Mouse (Mus musculus) small intestine, adult 2 months (tissue): ENCODE measurements around the gene Usp46. TPM values are rescaled to one million over a fixed set of nuclear protein-coding genes. Genes with fewer than 3 reads are reported as not detected.

Experiments
- H3K27ac ChIP-seq: fragments of 200-500 bp; 2 replicates; pipeline ENCODE4 v1.5.1; 2012; ENCODE audit warnings: low read depth, low read length, control low read depth, inconsistent platforms; ENCODE audit not compliant: insufficient read depth
- H3K27me3 ChIP-seq: fragments of 200-500 bp; 2 replicates; pipeline ENCODE4 v1.6.1; 2012; ENCODE audit warnings: mild to moderate bottlenecking, moderate library complexity, low read length, inconsistent platforms; ENCODE audit not compliant: control insufficient read depth, insufficient read depth
- H3K36me3 ChIP-seq: fragments of 200-500 bp; 2 replicates; pipeline ENCODE4 v1.6.1; 2012; ENCODE audit warnings: mild to moderate bottlenecking, low read length, control low read depth, inconsistent platforms; ENCODE audit not compliant: control insufficient read depth, insufficient read depth
- H3K4me1 ChIP-seq: fragments of 200-500 bp; 2 replicates; pipeline ENCODE4 v1.6.1; 2012; ENCODE audit warnings: low read length, inconsistent platforms, mixed read lengths; ENCODE audit not compliant: control insufficient read depth, insufficient read depth, insufficient read length
- H3K4me3 ChIP-seq: fragments of 200-500 bp; 2 replicates; pipeline ENCODE4 v1.5.1; 2012; ENCODE audit warnings: low read depth, mild to moderate bottlenecking, control low read depth, inconsistent platforms, low read length, moderate library complexity
- CTCF ChIP-seq: fragments of 200-500 bp; IDR thresholded peaks from 2 replicates; pipeline ENCODE4 v1.5.1; 2012; ENCODE audit warnings: low read depth, mild to moderate bottlenecking, control low read depth, inconsistent platforms, low read length, moderate library complexity, mixed read lengths; ENCODE audit not compliant: insufficient replicate concordance, insufficient read length; ENCODE audit errors: extremely low read depth
- POLR2A ChIP-seq: fragments of 200-500 bp; IDR thresholded peaks from 2 replicates; pipeline ENCODE4 v1.6.1; 2012; ENCODE audit warnings: low read depth, mild to moderate bottlenecking, control low read depth, inconsistent platforms, low read length, moderate library complexity
- WGBS: fragments of 180-500 bp; shearing (Covaris S2); methylation state at CpG from one replicate; pipeline ENCODE4 v1.1.7; 2018; 5-methylcytosine and 5-hydroxymethylcytosine counted together
- polyA plus RNA-seq: library from polyadenylated mRNA; depleted of rRNA; stranded (reverse); fragments of >200 nt; gene quantifications from 2 replicates; pipeline ENCODE4 v1.2.3, GENCODE M21; 2012

Gene Usp46
- polyA plus RNA-seq, 1 experiment = 0.96 TPM

- Histone ChIP-seq H3K4me1 (peaks cover 11% of the 10 kb centered on the region), H3K4me3 (no peak overlapping the region), H3K36me3 (no peaks in the 10 kb centered on the region), H3K27me3 (no peaks in the 10 kb centered on the region), H3K27ac (no peak overlapping the region)
- no peak for TF ChIP-seq POLR2A
- TF ChIP-seq CTCF = no peak
- 88% methylated on average over 15 of the region's 15 CpGs for whole genome bisulfite sequencing
Measured at GRCm38 (mm10) chr5:74052171-74052909, 15.9 kb downstream of the Usp46 start.

DNA sequence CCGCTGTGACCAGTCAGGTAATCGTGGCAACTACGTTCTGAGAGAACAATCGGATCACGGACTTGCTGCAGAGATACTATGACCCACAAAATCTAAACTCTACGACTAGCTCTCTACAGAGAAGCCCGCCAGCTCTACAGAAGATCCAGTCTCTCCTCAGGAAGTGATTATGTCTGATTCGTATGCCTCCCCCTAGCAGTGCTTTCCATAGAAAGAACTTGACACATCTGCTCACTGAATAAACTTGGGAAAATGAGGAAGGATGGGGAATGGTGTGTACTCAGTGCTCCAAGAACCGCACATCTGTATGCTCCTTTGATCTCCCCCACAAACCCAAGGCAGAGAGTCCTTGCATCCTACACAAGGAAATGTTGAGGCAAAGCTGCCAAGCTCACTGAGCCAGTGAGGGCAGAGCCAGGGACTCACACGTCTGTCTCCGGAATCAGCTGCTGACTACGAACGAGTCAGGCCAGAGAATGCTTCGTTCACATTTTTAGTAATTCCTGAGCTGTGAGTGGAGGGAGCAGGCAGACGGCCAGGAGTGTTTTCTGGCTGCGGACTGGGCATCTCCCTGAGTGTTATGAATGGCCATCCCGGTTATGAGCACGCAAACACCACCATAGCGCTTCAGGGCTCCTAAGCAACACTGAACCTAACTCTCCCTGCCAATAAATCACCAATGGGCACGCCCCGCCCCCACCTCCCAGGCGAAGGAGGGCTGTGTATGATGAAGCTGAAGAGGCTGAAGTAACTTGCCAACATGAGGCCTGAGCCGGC, 16.6 kb downstream of the Usp46 start:
- peaks cover 8% of the 10 kb centered on the region for H3K4me1 ChIP-seq
- H3K27me3 ChIP-seq = no peaks in the 10 kb centered on the region
- TF ChIP-seq CTCF (no peak), POLR2A (no peak)
- no peaks in the 10 kb centered on the region for H3K36me3 ChIP-seq
- no peak overlapping the region for H3K27ac ChIP-seq
- WGBS = 84% methylated on average over 23 of the region's 23 CpGs
- no peak overlapping the region for H3K4me3 ChIP-seq

DNA sequence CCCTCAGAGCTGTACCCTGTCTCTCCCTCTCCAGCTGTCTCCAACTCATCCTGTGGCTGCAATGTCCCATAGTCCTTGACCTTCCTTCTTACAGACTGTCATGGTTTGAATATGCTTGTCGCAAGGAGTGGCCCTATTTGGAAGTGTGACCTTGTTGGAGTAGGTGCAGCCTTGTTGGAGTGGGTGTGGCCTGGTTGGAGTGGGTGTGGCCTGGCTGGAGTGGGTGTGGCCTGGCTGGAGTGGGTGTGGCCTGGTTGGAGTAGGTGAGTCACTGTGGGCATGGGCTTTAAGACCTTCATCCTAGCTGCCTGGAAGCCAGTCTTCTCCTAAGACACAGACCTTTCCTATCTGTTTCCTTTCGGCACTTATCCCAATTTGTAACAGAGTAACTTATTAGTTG, 17.3 kb downstream of the Usp46 start:
- TF ChIP-seq POLR2A = no peak
- no peak for TF ChIP-seq CTCF
- Histone ChIP-seq H3K4me1 (peaks cover 7% of the 10 kb centered on the region), H3K27me3 (no peaks in the 10 kb centered on the region), H3K4me3 (no peak overlapping the region), H3K36me3 (no peaks in the 10 kb centered on the region), H3K27ac (no peak overlapping the region)
- 93% methylated on average over 2 of the region's 2 CpGs for WGBS

GRCm38 (mm10) chr5:74048846-74049495, 19.3 kb downstream of the Usp46 start:
- H3K27ac ChIP-seq = no peak overlapping the region

GRCm38 (mm10) chr5:74044591-74044990, 23.6 kb downstream of the Usp46 start:
- H3K27me3 ChIP-seq = no peaks in the 10 kb centered on the region
- H3K27ac ChIP-seq = no peak overlapping the region
- 86% methylated on average over 7 of the region's 7 CpGs for WGBS
- H3K36me3 ChIP-seq = no peaks in the 10 kb centered on the region
- TF ChIP-seq POLR2A (no peak), CTCF (no peak)
- H3K4me3 ChIP-seq = no peak overlapping the region
- H3K4me1 ChIP-seq = 0 out of 2 replicates have a peak, but pooled peaks cover 1% of the 10 kb centered on the region

More at GRCm38 (mm10) chr5:74048846-74049495, 19.3 kb downstream of the Usp46 start:
- H3K4me3 ChIP-seq = no peak overlapping the region
- WGBS = 78% methylated on average over 16 of the region's 16 CpGs
- no peaks in the 10 kb centered on the region for H3K36me3 ChIP-seq
- peaks cover 7% of the 10 kb centered on the region for H3K4me1 ChIP-seq
- H3K27me3 ChIP-seq = no peaks in the 10 kb centered on the region
- TF ChIP-seq CTCF = no peak
- no peak for TF ChIP-seq POLR2A

DNA sequence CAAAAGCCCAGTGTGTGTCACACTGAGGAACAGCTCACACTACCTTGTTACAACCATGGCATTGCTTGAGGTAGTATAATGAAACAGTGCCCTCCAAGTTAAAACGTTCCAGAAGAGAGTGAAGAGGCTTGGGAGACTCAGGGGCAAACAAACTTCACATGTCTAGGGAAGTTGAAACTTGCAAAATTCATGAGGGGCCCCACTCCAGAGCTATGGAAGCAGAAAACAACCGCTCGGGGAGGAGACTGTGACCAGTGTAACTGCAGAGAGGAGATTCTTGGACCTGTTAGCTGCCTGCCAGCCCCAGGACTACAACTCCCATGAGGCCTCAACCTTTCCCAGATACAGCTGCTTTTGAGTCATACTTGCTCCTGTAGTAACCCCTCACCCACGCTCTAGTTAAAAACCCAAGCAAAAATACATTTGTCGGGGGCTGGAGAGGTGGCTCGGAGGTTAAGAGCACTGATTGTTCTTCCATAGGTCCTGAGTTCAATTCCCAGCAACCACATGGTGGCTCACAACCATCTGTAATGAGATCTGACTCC, 25.4 kb downstream of the Usp46 start:
- Histone ChIP-seq H3K27ac (no peak overlapping the region), H3K4me1 (no peaks in the 10 kb centered on the region), H3K27me3 (no peaks in the 10 kb centered on the region), H3K4me3 (no peak overlapping the region), H3K36me3 (no peaks in the 10 kb centered on the region)
- WGBS = 75% methylated on average over 6 of the region's 6 CpGs
- no peak for TF ChIP-seq POLR2A
- no peak for TF ChIP-seq CTCF
